Mouse (Mus musculus): Measurements from ENCODE around the gene Gba2.
A peak's percentile ranks its signal among the peaks of the same experiment; 100 is the strongest.
"Not testable (repeated sequence)": the region's sequence is repeated elsewhere in the genome, so short reads cannot be mapped to it uniquely, and the experiment has no call there.

Gba2 gene

DNA sequence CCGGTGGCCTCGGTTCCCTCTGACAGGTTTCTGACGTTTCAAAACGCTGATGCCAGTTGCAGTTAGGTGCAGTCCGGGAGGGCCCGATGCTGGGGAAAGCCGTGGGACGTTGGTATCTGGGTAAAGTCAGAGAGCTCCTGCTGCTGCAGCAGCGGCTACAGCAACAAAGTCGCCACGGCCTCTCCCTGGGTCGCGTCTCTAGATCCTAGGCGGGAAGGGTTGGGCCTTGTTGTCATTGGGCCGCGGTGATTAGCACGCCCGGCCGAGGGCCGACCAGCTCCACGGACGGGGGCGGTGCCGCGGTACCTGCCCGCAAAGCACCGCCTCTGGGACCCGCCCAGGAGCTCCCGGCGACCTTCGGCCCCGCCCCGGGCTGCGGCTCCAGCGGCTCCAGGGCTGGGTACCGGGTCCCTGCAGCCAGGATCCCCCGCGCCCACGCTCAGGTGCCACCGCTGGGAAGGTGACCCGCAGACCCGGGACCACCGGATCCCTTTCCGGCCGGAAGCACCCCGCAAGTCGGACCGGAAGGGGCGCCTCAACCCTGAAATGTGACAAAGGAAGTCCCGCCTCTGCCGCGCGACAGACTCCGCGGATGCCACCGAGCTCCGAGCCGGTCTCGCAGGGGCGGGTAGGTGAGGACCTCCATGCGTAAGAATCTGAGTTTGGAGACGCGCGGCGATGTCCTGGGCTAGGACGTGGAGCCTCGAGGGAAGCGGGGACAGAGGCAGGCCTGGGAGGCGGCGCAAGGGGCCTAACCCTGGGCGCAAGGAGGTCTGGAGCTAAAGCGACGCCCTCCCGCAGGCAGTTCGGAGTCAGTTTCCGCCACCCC, at the start of gene Gba2, which contains the start of gene Rgp1:
Gene Gba2, minus strand, starts transcription at position 498 of the 829 bp plus-strand sequence.
Gene Rgp1, plus strand, starts transcription at position 340 of the 829 bp plus-strand sequence.
- DNase-seq = peak; percentile 89 to 94

DNA sequence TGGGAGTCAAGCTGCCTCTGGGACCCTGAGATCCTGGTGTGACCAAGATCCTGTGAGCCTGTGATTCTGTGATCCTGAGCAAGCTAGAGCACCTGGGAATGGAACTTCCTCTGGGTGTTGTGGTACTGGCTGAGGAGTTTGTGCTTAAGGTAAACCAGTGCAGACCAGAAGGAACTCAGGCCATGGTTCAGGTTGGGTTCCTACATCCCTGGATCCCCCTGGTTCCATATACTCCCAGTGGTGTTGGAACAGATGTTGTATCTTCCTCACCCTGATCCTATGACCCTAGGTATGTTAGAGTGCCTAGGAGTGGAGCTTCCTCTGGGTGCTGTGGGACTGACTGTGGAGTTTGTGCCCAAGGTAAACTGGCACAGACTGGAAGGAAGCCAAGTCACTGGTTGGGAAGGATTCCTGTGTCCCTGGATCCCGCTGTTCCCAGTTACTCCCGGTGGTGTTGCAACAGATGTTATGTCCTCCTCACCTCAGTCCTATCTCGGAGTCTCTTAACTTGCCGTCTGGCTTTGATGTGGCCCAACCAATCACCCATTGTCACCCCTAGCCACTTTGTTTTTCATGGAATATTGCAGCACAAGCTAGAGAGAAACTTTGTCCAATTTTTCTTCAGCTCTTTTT, 41.6 kb upstream of the Gba2 start:
- no peak for DNase-seq

DNA sequence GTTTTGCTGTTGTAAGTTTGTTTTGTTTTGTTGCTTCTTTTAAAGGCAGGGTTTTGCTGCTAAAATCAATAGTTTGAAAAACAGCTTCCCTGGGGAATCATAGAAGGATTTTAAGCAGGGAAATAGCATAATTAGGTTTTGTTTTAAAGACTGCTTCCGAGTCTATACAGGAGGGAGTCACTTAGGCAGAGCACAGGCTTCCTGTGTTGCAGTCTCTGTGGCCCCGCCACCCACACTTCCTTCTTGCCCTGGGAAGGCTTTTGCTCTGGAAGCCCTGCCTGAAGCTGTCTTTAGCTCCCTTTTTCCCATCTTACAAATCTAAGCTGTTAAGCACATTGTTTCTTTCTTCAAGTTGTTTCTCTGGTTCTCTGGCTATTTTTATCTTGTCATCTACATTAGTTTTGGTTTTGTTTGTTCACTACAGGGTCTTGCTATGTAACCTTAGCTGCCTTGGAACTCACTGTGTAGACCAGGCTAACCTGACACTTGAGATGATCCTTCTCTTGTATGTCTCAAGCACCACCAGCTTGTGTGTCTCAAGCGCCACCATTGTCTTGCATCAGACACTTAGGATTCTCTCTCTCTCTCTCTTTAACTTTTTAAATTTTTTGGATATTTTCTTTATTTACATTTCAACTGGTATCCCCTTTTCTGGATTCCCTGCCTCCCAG, 34.5 kb upstream of the Gba2 start:
- peak; percentile 34 to 53 for DNase-seq

DNA sequence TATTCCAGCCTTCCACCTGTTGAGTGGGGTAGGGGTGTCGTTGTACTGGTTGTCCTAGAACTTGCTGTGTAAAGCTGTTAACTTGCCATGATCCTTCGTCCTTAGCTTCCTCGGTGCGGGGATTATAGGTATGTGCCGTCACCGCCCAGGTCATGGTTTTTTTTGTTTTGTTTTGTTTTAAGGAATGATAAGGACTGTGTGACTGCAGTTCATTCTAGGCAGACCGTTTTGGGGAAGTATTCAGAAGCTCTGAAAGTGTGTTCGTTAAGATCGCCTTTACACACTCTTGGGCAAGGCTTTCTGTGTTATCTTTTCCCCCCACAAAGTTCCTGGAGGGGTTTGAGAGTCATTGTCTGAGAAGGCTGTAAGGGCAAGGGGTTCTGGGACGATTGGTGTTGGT, 33.9 kb upstream of the Gba2 start:
- DNase-seq = no peak

DNA sequence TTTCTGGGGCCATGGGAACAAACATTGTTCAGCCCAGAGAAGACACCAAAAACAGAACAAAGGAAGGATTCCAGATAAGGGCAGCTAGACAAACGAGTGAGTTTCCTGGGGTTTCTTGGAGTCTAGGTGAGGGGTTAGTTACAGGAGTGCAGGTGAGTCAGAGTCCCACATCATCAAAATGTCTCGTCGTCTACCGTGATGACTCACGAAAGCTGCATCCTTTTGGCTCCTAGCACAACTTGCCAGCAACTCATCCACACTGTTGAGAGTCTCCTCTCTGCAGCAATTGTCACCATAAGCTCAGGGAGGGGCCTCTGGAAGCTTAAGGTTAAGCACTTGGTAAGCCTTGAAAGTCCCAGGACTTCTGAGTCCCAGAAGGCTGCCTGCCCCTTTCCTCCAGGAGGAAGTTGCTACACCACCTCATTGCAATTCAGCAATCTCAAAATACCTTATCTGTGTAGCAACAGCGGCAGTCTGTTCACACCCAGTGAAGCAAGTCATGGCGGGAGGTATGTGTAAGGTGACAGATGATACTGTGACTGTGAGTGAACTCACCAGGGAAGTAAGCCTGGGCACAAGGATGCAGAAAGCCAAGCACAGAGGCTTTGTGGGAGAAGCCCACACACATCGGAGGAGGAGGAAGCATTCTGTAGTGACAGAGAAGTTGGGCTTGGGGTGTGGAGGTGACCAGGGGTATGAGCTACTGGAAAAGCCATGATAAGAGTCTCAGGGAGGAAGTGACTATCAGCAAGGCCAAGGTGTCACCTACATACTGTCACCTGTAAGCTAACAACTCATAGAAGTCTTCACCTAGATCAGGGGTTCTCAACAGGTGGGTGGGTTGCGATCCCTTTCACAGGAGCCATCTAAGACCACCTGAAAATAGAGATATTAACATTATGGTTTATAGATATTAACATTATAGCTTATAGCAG, 26.3 kb upstream of the Gba2 start:
- DNase-seq = no peak

DNA sequence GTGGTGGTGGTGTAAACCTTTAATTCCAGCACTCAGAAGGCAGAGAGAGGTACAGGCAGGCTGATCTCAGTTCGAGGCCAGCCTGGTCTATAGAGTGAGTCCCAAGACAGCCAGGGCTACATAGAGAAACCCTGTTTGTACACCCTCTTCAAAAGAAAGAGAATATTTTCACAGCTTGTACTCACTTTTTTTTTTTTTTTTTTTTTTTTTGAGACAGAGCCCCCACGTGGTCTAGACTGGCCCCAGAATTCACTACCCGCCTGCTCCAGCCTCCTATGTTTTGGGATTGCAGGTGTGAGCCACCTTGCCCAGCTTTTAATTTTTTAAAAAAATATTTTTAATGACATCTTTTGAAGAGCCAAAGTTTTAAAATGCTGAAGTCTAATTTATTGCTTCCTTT, 25.4 kb upstream of the Gba2 start:
- no peak for DNase-seq

DNA sequence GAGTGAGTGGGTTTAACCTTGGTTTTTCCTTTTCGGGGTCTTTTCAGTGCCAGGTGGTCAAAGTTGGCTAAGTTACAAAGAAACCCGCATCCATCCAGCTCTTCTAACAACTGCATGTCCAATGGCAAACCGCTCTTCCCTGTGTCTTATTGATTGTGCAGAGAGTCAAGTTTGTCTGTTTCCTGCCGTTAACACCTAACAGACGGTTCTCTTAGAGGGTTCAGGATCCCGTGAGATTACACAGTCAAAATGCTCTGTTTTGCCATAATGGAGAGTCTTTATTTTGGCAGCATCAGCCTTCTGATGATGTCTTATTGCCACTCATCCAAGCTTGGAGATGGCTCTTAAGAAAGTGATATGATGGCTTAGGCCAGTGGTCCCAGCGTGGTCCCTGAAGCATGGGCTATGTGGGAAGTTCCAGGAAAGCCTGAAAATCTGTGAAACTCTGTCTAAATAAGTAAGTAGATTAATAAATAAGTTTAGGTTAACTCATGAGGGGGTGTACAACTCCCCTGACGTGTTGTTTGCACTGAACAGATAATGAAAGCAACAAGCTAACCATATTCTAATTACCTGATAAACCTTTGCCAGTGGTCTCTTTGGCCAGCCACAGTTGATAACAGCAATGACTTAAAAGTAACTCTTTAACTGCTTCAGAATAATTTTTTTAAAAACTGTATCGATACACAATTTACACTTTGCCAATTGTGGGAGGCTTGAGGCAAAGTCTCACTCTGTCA, 21.7 kb upstream of the Gba2 start:
- DNase-seq = no peak

DNA sequence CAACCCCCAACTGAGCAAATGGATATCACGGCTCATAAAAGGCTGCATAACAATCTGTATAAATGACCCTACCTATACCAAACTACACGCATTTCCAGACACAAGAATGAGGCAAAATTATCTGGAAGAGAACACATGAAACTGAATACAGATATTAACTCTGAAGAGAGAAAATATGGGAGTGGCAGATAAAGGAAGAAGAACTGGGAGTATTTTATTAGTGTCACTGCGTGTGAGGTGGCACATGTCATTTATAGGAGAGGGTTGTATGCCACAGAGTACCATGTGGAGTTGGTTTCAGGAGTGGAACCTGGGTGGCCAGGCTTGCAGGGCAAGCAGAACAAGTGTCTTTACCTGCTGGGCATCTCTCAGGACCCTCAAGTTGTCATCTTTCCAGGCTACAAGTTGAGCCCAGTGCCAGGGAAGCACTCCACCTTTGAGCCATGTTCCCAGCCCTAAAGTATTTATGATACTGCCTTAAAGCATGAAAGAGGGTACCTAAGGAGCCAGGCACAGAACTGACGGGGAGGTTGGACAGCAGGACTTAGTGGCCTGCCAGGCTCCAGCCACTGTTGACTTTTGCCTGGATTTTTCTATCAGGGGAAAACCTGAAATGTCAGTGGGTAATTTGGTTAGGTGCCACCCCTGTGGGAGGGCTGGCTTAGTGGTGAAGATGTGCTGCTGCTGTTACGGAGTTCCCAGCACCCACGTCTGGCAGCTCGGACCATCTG, 20.1 kb upstream of the Gba2 start:
- DNase-seq = no peak

DNA sequence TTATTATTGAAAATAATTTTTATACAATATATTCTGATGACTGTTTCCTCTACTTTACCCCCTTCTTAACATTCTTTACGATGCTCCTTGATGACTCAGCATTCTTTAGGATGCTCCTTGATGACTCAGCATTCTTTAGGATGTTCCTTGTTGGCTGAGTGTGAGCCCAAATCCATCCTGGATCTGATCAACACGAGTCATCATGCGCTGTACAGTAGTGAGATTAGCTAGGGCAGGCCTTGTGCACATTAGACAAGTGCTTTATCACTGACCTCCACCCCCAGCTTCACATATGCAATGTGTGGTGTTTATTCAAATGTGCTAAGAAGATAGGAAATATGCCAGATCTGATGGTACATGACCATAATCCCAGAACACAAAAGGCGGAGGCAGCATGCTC, 19.5 kb upstream of the Gba2 start:
- DNase-seq = no peak

DNA sequence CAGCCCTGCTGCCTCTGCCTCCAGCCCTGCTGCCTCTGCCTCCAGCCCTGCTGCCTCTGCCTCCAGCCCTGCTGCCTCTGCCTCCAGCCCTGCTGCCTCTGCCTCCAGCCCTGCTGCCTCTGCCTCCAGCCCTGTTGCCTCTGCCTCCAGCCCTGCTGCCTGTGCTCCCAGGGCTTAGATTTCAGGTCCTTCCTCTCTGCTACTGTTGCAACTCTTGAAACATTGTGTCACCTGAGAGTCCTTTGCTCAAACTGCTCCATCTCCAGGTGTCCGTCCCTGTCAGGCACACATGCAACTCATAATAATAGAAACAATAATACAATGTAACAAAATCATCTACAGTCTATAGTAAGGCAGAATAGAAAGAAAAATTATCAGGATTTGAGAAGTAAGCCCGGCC, 17.9 kb upstream of the Gba2 start:
- not testable (repeated sequence) for DNase-seq

DNA sequence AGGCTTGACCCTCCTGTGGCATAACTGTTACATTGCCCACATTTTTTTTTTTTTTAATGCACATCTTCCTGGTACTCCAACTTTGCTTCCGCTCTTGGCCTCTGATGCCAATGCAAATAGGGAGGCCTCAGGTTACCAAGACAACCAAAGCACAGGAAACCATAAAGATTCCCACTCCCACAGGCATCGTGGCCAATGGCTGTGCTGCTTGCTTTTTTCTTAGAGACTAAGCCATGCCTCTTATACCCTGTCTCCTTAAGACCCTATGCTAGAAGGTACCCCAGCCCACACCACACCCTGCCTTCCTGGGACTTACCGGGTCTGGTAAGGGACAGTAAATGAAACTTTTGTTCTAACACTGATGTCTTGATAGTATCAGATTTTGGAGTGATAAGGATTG, 14.8 kb upstream of the Gba2 start:
- DNase-seq = no peak

DNA sequence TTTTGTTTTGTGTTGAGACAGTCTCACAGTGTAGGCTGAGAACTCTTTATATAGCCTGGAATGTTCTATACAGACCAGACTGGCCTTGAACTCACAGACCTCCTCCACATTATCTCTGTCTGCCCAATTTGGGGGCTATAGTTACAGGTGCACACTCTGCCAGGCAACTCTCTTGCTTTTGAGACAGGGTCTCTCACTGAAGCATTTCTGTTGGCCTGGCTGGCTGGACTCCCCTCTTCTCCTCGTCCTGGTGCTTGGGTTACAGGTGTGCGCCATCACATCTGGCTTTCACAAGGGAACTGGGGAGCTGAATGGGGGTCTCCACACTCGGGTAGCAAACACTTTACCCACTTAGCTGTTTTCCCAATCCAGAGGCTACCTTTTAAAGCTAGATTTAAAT, 13.3 kb upstream of the Gba2 start:
- no peak for DNase-seq

DNA sequence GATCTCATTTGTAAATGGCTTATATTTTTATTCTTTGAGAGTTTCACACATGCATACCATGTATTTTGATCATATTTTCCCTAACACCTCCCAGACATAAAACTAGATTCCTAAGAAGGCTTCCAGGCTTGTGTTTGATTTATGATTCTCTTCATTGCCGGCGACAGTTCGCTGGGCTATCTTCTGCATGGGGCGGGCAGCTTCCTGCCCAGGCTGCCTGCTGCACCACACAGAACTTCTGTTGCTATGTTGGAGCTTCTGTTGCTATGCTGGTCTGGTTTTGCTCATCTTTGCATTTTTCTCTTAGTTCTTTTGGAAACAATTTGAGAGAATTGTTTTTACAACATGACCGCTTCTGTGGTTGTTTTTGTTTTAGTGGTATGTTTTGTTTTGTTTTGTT, 12.9 kb upstream of the Gba2 start:
- DNase-seq = no peak

DNA sequence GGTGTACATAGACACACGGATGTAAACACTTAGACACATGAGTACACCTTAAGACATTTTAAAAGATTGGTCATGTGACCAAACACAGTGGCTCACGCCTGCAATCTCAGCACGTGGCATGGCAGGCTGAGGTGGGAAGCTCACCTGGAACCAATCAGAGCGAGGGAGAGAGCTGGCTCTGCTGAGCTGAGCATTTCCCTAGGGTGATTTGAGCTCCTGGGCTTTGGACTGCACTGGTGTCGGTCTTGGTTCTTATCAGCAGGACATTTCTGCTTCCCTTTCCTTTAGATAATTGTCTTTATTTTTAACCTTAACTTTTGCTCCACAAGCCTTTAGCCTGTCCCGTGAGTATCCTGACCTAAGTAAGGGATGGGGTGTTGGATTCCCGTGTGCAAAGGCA, 9.0 kb upstream of the Gba2 start:
- DNase-seq = peak in 1 of 2 experiments; percentile 14

DNA sequence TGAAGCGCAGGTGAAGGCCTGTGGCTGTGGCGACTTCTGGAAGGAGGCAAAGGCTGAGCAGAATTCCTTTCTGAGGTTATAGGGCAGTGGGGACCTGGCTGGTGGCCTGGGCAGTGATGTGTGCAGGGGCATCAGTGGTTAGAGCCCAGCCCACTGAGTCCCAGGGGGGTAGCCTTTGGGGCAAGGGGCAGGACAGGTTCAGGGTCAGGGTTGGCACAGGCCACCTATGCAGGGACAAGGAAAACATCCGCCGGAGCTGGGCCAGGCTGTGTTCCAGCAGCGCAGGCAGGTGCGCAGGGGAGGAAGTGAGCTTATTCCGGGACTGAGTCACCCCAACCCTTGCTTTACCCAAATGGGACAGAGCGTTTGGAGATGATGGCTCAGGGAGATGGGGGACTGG, 7.7 kb upstream of the Gba2 start:
- peak; percentile 32 to 38 for DNase-seq

DNA sequence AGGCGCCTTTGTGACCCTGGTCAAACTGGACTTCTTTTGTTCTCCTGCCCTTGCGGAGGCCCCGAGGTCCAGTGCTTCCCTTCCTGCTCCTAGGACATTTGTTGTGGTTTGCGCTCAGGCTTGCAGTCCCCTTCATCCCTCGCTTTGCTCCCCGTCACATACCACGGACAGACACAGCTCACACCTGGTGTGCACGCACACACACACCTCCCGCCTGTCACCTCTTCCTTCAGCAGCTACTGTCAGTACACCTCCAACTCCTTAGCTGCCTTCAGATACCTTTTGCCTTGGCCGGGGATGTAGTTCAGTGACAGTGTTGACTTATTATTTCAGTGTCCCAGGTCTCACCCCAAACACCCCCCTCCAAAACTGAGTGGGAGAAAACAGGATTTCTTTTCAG, 7.0 kb upstream of the Gba2 start:
- no peak for DNase-seq

DNA sequence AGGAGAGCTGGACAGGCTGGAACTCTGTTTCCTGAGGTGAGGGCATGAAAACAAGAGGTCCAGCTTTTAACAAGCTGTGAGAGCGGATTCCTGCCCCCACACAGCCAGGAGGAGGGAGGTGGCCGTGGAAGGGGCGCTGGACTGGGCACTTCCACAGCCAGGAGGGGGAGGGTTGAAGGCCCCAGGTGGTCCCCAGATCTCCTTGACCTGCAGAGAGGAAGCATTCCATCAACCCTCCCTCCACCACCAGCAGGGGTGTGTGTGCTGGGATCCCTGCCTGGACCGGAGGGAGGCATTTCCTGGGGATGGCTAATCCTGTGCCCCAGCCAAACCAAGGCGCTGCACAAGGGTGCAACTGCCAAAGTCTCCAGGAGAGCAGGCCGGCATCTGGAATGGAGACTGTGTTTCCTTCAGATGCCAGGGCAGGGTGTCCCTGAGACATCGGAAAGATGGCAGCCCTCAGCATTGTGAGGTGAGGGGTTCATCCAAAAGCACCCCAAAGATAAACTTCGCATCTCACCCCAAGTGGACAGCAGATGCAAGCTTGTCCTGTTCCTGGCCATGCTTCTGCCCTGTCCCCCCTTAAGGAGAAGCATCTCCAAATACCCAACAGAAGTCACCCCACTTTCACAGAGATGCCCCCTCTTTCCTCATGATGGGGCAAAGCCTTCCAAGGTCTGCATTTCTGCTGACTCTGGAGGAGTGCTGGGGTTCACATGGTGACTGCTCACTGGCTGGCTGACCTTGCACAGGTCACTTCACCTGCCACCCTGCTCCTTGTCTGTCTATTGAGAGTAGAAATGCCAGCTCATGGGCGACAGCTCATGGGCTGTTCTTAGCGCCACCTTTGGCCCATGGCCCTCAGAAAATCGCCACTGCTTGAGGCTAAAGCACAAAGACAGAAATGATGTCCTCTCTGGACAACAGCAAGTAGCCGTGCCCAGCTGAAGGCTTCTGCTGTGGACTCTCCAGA, 6.1 kb upstream of the Gba2 start, which contains the start of gene Msmp:
Gene Msmp, minus strand, starts transcription at position 51 of the 973 bp plus-strand sequence.
- DNase-seq = peak in 1 of 2 experiments; percentile 50

DNA sequence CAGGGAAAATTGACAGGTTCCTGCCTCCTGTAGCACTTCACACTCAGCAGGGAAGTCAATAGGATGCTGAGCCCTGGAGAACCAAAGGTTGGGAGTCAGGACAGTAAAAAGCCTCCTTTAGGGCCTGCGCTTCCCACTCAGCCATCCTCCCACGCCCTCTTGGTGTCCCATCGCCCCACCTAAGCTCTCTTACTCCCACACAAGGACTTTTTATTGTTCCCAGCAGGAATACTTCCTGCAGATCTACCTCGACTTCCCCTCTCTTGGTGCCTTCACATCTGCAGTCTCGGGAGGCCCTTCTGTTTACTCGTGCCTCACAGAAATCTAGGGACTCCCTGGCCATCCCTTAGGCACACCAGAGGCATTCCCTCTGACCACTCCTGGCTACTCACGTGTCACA, 4.7 kb upstream of the Gba2 start:
- no peak for DNase-seq

DNA sequence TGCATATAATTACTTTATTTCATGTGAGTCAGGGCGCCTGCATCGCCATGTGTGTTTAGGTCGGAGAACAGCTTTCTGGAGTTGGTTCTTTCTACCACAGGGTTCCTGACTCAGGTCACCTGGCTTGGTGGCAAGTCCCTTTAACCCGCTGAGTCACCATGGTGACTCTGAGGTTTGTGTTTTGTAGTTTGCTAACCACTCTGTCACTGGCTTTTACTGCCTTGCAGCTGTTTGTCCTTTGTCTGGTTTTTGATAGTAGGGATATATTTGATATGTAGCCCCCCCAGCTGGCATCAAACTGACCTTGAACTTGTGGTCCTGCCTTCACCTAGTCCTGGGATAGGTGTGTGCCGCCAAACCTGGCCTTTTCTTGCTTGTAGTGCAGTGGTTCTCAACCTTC, 3.6 kb upstream of the Gba2 start:
- DNase-seq = no peak

DNA sequence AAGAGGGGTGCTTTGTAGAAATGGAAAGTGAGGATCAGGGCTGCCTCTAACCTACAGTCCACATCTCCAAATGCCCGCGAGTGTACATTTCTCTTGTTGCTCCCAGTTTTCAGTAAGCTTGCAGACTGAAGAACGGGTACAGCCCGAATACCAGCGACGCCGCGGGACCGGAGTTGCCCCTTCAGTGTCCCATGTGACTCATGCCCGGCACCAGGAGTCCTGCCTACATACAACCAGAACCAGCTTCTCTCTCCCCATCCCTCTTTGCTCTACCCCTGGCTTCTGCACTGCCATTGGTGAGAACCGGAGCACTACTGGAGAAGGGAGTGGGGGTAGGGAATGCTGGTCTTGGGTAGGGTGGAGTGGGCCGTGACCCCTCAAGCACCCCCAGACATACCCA, 2.7 kb upstream of the Gba2 start:
- DNase-seq = no peak
